Mouse (Mus musculus): ENCODE measurements around the gene Bcl2l10.

- no peak for TF ChIP-seq CTCF (IDR thresholded peaks at IDR 0.05; ENCODE audit: low read depth, low read length)
- no peak for TF ChIP-seq POLR2A (IDR thresholded peaks at IDR 0.05; ENCODE audit: borderline replicate concordance, low read depth, low read length)
Observed at GRCm38 (mm10) chr9:75314517-75315105, 32.9 kb upstream of the Bcl2l10 start.

Measured in bone marrow macrophage, adult 2 months (primary cell).